Mouse (Mus musculus) stomach, postnatal 0 days (tissue): ENCODE results near the gene Nr2e3.

ENCODE experiments used
- CTCF ChIP-seq: IDR thresholded peaks from 2 replicates; pipeline ENCODE4 v1.5.1; 2016; ENCODE audit warnings: antibody characterized with exemption, low read depth, mild to moderate bottlenecking, moderate library complexity
- EP300 ChIP-seq: optimal IDR thresholded peaks from 2 replicates; pipeline ENCODE3; 2016; ENCODE audit warnings: antibody characterized with exemption

DNA sequence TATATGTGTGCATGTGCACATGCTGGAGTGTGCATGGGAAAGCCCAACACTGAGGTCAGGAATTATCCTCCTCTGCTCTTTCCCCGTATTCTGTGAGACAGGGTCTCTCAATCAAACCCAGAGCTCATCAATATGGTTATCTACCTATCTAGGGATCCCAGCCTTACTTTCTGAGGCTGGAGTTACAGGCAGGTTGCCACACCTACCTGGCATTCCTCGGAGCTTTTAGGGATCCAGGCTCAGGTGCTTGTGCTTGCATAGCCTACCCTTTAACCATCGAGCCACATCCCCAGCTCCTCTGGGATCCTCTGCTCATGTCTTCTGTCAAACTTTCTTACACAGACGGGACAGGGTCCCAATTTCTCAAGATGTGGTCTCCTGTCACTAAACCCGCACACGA is 4.0 kb downstream of the Nr2e3 start:
- TF ChIP-seq CTCF (no peak), EP300 (no peak)
